Mouse (Mus musculus): ENCODE measurements at regions not wholly inside any gene's neighbourhood (a gene's known extent, or its start where the extent isn't known, plus 50 kb on each side); places are given as distances from the start of the nearest gene placed in this dataset.

DNA sequence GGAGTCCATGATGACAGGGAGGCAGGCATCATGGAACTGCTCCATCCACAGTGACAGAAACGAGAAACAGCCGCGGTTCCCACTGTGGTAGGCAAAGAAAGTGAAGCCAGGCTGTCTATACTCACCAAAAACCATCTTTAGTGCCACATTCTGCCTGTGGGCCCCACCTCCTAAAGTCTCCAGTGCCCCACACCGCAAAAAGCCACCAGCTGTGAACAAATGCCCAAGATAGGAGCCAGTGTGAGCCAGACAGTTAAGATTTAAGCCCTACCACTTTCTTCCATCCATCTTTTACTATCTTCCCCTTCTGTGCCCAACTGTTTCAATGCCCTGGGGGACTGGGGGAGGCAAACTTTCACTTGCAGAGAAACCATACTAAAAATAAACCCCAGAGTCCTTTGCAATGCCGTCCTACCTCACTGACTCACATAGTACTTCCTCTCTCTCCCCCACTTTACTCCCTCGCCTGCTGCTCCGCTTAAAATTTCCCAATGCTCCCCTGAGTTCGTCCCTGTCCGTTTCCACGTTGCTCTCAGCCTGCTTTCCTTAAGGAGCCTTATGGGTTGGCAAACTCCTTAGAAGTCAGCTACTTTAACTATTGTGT lies 85.7 kb upstream of the Xcl1 start:
- 41% methylated on average over 10 of the region's 10 CpGs for WGBS (ENCODE audit: insufficient replicate concordance)
- no peaks in the 10 kb centered on the region for H3K36me3 ChIP-seq (ENCODE audit: control insufficient read depth, insufficient read depth)
- H3K4me1 ChIP-seq (ENCODE audit: control insufficient read depth, low read depth, low read length): no peaks in the 10 kb centered on the region
- H3K9me3 ChIP-seq (replicated peaks; ENCODE audit: control insufficient read depth, low read length): no peaks in the 10 kb centered on the region
- no peak overlapping the region for H3K27ac ChIP-seq (ENCODE audit: low read length)
- H3K27me3 ChIP-seq (ENCODE audit: control insufficient read depth, insufficient read depth, low read depth, low read length): no peaks in the 10 kb centered on the region
- ATAC-seq (ENCODE audit: low read depth): no peak
- no peak overlapping the region for H3K4me3 ChIP-seq (ENCODE audit: low read depth, low read length)
- no peak overlapping the region for H3K9ac ChIP-seq (ENCODE audit: low read depth, low read length)
- H3K4me2 ChIP-seq (ENCODE audit: low read depth, low read length): no peak overlapping the region

DNA sequence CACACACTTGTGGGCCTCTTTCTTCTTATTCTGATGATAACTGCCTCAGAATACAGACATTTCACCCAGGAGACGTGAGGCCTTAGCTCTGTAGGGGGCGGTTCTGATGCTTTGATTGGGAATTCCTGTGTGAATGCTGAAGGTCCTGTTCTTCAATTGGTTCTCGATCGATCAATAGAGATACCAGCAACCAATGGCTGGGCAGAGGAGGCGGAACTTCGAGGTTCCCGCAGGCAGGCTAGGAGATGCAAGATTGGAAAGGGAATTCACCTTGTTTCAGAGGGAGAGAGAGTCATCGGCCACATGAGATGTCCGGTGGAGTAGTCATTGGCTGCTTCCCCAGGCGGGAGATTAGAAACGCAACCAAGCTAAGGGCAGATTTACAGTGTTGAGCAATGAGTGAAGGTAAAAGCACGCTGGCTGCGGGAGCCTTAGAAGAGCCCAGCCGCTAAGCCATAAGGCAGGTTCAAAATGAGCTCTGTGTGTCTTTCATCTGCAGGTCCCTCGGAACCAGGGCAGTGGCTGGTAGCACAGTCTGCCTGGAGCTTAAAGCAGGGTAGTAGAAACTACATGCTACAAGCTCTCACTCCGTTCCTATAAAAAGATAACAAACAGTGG lies 83.5 kb upstream of the Xcl1 start:
- no peak overlapping the region for H3K4me3 ChIP-seq (ENCODE audit: low read depth, low read length)
- H3K4me2 ChIP-seq (ENCODE audit: low read depth, low read length): no peak overlapping the region
- no peaks in the 10 kb centered on the region for H3K9me3 ChIP-seq (replicated peaks; ENCODE audit: control insufficient read depth, low read length)
- ATAC-seq (ENCODE audit: low read depth): peak; percentile 55
- H3K36me3 ChIP-seq (ENCODE audit: control insufficient read depth, insufficient read depth): no peaks in the 10 kb centered on the region
- H3K9ac ChIP-seq (ENCODE audit: low read depth, low read length): no peak overlapping the region
- H3K27ac ChIP-seq (ENCODE audit: low read length): no peak overlapping the region
- H3K27me3 ChIP-seq (ENCODE audit: control insufficient read depth, insufficient read depth, low read depth, low read length): no peaks in the 10 kb centered on the region
- H3K4me1 ChIP-seq (ENCODE audit: control insufficient read depth, low read depth, low read length): no peaks in the 10 kb centered on the region
- 26% methylated on average over 16 of the region's 16 CpGs for WGBS (ENCODE audit: insufficient replicate concordance)

DNA sequence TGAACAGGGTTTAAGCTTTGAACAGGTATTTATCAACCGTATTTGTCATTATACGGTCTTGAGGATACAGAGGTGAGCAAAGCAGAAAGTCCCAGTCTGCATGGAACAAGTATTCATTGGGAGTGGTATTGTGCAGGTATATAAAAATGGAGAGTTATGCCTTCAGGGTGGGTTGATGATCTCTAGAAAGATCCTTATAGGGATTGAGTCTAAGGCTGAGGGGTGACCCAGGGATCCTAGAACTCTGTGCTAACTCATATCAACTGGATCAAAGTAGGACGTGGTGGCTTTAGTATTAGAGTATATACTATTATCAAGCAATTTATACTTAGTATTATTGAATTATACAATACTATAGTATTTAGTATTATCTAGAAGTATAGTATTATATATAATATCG lies 82.9 kb upstream of the Xcl1 start:
- Histone ChIP-seq H3K36me3 (ENCODE audit: control insufficient read depth, insufficient read depth) (no peaks in the 10 kb centered on the region), H3K4me1 (ENCODE audit: control insufficient read depth, low read depth, low read length) (no peaks in the 10 kb centered on the region), H3K9ac (ENCODE audit: low read depth, low read length) (no peak overlapping the region), H3K4me3 (ENCODE audit: low read depth, low read length) (no peak overlapping the region), H3K27ac (ENCODE audit: low read length) (no peak overlapping the region), H3K27me3 (ENCODE audit: control insufficient read depth, insufficient read depth, low read depth, low read length) (no peaks in the 10 kb centered on the region), H3K9me3 (replicated peaks; ENCODE audit: control insufficient read depth, low read length) (no peaks in the 10 kb centered on the region), H3K4me2 (ENCODE audit: low read depth, low read length) (no peak overlapping the region)
- 72% methylated on average over 4 of the region's 4 CpGs for WGBS (ENCODE audit: insufficient replicate concordance)
- ATAC-seq (ENCODE audit: low read depth): no peak

DNA sequence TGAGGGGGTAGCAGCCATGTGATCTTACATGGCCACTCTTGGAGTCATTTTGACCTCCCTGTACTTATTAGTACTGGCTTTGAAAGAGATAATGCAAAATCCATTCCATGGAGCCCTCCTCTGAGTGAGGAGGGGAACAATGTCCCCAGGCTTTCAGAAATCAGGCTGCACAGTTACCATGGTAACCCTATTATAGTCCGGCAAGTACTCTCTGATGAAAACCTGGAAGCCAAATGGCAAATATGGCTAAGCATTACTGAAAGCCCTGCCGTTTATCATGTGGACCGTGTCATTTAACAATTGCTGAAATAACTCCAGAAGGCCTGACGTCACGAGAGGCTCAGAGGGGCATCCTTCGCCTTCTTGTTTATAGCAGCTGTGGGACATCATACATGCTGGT lies 82.5 kb upstream of the Xcl1 start:
- Histone ChIP-seq H3K9ac (ENCODE audit: low read depth, low read length) (no peak overlapping the region), H3K4me1 (ENCODE audit: control insufficient read depth, low read depth, low read length) (no peaks in the 10 kb centered on the region), H3K9me3 (replicated peaks; ENCODE audit: control insufficient read depth, low read length) (no peaks in the 10 kb centered on the region), H3K4me3 (ENCODE audit: low read depth, low read length) (no peak overlapping the region), H3K27me3 (ENCODE audit: control insufficient read depth, insufficient read depth, low read depth, low read length) (no peaks in the 10 kb centered on the region), H3K27ac (ENCODE audit: low read length) (no peak overlapping the region), H3K4me2 (ENCODE audit: low read depth, low read length) (no peak overlapping the region), H3K36me3 (ENCODE audit: control insufficient read depth, insufficient read depth) (no peaks in the 10 kb centered on the region)
- ATAC-seq (ENCODE audit: low read depth): no peak
- WGBS (ENCODE audit: insufficient replicate concordance): 72% methylated on average over 6 of the region's 6 CpGs

DNA sequence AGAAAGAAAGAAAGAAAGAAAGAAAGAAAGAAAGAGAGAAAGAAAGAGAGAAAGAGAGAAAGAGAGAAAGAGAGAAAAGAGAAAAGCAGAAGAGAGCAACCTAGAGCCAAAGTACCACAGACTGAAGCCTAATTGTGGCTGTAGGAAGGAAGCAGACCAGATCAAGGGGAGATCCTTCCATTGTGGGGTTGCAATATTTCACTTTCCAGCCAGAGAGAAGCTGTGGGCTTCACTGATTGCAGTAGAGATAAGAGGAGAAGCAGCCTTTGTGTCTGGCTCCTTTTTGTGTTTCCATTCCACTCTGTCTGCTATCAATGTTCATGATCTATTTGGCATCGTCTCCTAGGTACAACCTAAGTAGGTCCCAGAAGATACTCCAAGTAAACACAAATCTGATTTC lies 79.0 kb upstream of the Xcl1 start:
- H3K4me3 ChIP-seq (ENCODE audit: low read depth, low read length): no peak overlapping the region
- no peaks in the 10 kb centered on the region for H3K4me1 ChIP-seq (ENCODE audit: control insufficient read depth, low read depth, low read length)
- H3K27me3 ChIP-seq (ENCODE audit: control insufficient read depth, insufficient read depth, low read depth, low read length): no peaks in the 10 kb centered on the region
- no peak overlapping the region for H3K4me2 ChIP-seq (ENCODE audit: low read depth, low read length)
- no peaks in the 10 kb centered on the region for H3K36me3 ChIP-seq (ENCODE audit: control insufficient read depth, insufficient read depth)
- no peak for ATAC-seq (ENCODE audit: low read depth)
- H3K27ac ChIP-seq (ENCODE audit: low read length): no peak overlapping the region
- 27% methylated on average over 1 of the region's 1 CpGs for WGBS (ENCODE audit: insufficient replicate concordance)
- no peaks in the 10 kb centered on the region for H3K9me3 ChIP-seq (replicated peaks; ENCODE audit: control insufficient read depth, low read length)
- no peak overlapping the region for H3K9ac ChIP-seq (ENCODE audit: low read depth, low read length)

DNA sequence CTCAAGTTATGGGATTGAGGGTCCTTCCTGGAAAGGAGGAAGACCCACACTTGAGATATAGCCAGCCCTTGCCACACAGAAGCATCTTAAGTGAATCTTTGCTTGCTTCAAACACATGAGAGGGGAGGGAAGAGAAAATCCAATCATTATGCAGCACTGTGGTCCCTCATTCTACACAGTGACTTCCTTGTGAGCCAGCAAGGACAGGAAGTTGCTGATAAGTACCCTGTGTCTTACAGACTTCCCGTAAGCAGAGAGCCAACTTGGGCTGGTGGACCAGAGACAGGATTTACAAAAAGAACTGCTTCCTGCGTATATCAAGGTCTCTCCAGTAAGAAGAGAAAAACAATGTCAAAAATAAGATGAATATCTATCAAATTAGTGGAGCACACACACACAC lies 78.1 kb upstream of the Xcl1 start:
- Histone ChIP-seq H3K36me3 (ENCODE audit: control insufficient read depth, insufficient read depth) (no peaks in the 10 kb centered on the region), H3K4me2 (ENCODE audit: low read depth, low read length) (no peak overlapping the region), H3K4me1 (ENCODE audit: control insufficient read depth, low read depth, low read length) (no peaks in the 10 kb centered on the region), H3K27me3 (ENCODE audit: control insufficient read depth, insufficient read depth, low read depth, low read length) (no peaks in the 10 kb centered on the region), H3K27ac (ENCODE audit: low read length) (no peak overlapping the region), H3K4me3 (ENCODE audit: low read depth, low read length) (no peak overlapping the region), H3K9me3 (replicated peaks; ENCODE audit: control insufficient read depth, low read length) (no peaks in the 10 kb centered on the region), H3K9ac (ENCODE audit: low read depth, low read length) (no peak overlapping the region)
- no peak for ATAC-seq (ENCODE audit: low read depth)
- 10% methylated on average over 2 of the region's 2 CpGs for WGBS (ENCODE audit: insufficient replicate concordance)

DNA sequence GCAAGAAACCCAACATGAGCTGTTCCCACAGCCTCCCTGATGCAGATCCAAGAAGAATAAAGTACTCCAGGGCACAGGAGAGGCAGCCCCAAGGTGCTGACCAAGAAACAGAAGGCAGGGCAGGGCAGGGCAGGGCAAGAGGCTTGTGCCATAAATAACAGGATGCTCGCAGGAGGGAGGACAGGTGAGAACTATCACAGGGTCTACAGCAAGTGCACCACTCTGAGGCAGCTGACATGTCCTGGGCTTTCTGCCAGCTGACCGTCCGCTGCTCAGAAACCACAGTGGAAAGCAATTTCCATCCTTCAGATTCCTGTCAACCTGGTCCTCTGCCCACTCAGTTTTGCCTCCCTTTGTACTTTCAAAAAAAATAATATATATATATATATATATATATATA lies 77.0 kb upstream of the Xcl1 start:
- WGBS (ENCODE audit: insufficient replicate concordance): 76% methylated on average over 3 of the region's 3 CpGs

DNA sequence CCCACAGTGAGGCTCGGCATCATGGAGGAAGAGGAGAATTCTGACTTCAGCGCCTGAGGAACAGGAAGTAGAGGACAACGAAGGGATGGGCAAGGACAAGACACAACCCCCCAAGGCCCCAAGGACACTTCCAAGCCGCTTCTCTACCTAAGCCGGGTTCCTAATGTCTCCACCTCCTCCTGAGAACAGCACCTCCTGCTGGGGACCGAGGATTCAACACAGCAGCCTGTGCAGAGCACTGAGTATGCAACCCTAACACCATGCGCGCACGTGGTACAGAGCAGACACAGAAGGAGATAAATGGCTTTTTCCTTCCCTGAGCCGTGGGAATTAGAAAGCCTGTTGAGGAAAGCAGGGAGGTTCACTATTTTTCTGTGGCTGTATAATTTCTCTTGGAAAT lies 64.2 kb upstream of the Xcl1 start:
- H3K4me2 ChIP-seq (ENCODE audit: low read depth, low read length): no peak overlapping the region
- no peaks in the 10 kb centered on the region for H3K36me3 ChIP-seq (ENCODE audit: control insufficient read depth, insufficient read depth)
- H3K27me3 ChIP-seq (ENCODE audit: control insufficient read depth, insufficient read depth, low read depth, low read length): no peaks in the 10 kb centered on the region
- no peaks in the 10 kb centered on the region for H3K9me3 ChIP-seq (replicated peaks; ENCODE audit: control insufficient read depth, low read length)
- H3K4me3 ChIP-seq (ENCODE audit: low read depth, low read length): no peak overlapping the region
- no peak for ATAC-seq (ENCODE audit: low read depth)
- no peaks in the 10 kb centered on the region for H3K4me1 ChIP-seq (ENCODE audit: control insufficient read depth, low read depth, low read length)
- no peak overlapping the region for H3K9ac ChIP-seq (ENCODE audit: low read depth, low read length)
- WGBS (ENCODE audit: insufficient replicate concordance): 57% methylated on average over 10 of the region's 10 CpGs
- H3K27ac ChIP-seq (ENCODE audit: low read length): no peak overlapping the region

More for the DNA sequence above, 77.0 kb upstream of the Xcl1 start:
- Histone ChIP-seq H3K27ac (ENCODE audit: low read length) (no peak overlapping the region), H3K36me3 (ENCODE audit: control insufficient read depth, insufficient read depth) (no peaks in the 10 kb centered on the region), H3K4me1 (ENCODE audit: control insufficient read depth, low read depth, low read length) (no peaks in the 10 kb centered on the region), H3K9ac (ENCODE audit: low read depth, low read length) (no peak overlapping the region), H3K4me2 (ENCODE audit: low read depth, low read length) (no peak overlapping the region), H3K27me3 (ENCODE audit: control insufficient read depth, insufficient read depth, low read depth, low read length) (no peaks in the 10 kb centered on the region), H3K9me3 (replicated peaks; ENCODE audit: control insufficient read depth, low read length) (no peaks in the 10 kb centered on the region), H3K4me3 (ENCODE audit: low read depth, low read length) (no peak overlapping the region)
- no peak for ATAC-seq (ENCODE audit: low read depth)

DNA sequence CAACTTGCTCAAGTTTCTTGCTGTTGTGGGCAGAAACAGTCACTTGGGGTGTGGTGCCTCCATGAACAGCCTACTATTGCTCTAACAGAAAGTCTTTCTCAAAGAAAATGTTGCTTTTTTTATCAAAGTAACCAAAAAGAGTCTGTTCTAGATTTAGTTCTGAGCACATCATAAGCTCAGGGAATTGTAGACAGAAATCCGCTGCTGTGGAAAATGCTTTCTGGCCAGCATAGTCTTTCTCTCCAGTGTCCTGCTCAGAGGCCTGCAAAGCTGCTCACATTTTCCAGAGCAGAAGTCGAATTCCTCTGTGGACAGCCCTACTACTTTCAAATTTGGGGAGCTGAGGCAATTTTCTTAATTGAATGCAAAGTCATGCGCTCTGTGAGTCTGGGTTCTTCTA lies 63.3 kb upstream of the Xcl1 start:
- Histone ChIP-seq H3K27me3 (ENCODE audit: control insufficient read depth, insufficient read depth, low read depth, low read length) (no peaks in the 10 kb centered on the region), H3K27ac (ENCODE audit: low read length) (no peak overlapping the region), H3K9ac (ENCODE audit: low read depth, low read length) (no peak overlapping the region), H3K36me3 (ENCODE audit: control insufficient read depth, insufficient read depth) (no peaks in the 10 kb centered on the region), H3K4me2 (ENCODE audit: low read depth, low read length) (no peak overlapping the region), H3K4me3 (ENCODE audit: low read depth, low read length) (no peak overlapping the region), H3K9me3 (replicated peaks; ENCODE audit: control insufficient read depth, low read length) (no peaks in the 10 kb centered on the region), H3K4me1 (ENCODE audit: control insufficient read depth, low read depth, low read length) (no peaks in the 10 kb centered on the region)
- 54% methylated on average over 3 of the region's 3 CpGs for WGBS (ENCODE audit: insufficient replicate concordance)
- ATAC-seq (ENCODE audit: low read depth): no peak

All from liver, embryonic 16.5 days (tissue).